Mouse (Mus musculus): ENCODE data around the gene Rars.
"Not testable (repeated sequence)": the region's sequence is repeated elsewhere in the genome, so short reads cannot be mapped to it uniquely, and the experiment has no call there.

The Rars gene

DNA sequence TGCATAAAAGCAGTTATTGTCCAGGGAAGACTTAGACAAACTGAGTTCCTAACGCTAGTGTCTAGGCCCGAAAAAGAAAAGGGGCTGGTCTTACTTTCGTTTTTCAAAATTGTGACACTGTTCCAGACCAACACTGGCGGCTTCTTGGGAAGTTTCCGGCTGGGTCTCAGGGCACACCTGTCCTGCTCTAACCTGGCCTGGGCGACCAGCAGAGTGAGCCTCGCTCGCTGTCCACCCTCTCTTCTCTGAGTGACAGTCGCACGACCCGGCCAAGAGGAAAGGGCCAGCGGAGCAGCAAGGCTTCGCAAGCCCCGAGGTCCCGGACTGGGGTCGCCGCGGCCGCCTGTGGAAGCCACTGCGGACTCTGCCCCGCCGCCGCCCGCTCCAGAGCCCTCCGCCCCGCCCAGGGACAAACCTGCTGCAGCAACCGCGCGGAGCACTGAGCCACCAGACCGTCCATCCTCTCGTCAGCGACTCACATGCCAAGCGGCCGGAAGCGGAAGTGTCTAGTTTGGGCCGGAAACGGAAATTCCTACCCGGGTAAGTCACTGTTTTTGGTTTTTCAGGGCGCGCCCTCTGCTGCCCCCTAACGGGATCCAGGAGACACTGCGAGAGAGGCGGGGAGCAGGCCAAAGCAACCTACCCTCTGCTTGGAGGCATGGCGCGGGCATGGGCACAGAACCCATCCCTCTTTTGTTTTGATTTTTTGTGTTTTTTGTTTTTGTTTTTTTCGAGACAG lies at the start of gene Rars:
Gene Rars (minus strand): TSS at position 485 of the 739 bp plus-strand sequence.
- DNase-seq (ENCODE audit: low spot score), result peak; percentile 83

DNA sequence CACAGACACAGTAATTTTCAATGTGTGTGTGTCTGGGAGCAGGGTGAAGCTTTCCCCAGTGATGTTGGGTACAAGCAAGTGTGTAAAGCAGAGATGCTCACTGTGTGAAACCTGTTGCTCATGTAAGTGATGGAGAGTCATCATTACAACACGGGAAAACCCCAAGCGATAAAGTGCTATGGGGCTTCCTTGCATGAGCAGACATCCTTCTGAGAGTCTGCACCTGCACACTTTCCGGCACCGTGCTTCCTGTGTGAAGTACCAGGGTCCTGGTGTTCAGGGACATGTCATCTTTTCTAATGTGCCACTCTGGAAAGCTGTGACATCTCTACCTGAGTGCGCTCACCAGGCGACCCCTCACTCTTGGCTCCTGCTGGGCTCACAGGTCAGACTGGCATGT lies 48.5 kb upstream of the Rars start:
- DNase-seq (ENCODE audit: low spot score), result no peak

DNA sequence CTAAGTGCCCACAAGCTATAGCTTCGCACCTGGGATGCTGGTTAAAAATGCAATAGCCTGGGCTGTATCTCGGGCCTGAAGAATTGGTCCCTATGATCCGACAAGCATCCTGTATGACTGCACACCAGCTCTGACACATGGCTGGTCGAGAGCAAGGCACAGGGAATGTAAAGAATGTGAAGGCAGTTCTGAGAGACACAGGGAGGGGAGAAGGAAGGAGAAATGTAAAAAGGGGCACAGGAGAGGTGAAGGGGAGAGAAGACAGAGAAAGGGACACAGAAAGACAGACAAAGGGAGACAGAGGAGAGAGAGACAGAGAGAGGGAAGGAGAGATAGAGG lies 44.2 kb upstream of the Rars start:
- DNase-seq (ENCODE audit: low spot score), result no peak

DNA sequence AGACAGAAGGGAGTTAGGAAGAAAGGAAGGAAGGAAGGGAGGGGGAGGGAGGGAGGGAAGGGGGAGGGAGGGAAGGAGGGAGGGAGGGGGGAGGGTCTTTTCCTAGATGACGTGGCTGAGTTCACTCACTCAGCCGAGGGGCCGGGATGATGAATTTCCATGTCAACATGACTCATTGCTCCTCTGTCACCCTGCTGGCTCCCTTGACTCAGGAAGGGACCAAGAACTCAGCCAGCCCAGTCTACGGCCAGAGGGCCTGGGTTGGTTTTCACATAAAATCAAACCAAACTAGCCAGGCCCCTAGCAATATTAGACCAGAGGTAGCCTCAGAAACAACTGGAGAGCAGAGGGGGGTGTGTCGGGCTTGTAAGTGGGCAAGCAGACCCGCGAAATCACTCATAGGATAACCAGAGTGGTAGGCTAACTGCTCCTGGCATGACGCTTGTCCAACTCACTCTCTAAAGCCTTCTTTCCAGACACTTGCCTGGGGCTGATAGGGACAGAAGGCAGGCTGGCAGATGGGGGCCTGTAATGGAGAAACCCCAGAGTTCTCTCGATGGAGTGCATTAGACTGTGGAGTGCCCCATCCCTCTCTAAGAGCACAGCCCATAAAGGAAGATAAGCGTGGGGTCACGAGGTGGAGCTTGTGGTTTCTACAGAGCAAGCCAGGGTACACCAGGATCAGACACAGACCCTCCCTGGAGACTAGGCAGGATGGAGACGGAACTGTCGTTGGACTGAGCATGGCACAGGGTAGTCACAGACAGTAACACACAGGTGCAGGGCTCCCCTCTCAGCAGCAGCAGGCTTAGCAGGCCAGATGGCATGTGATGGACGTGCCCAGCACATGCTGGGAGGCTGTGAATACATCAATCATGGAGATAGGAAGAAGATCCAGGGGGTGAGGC lies 43.6 kb upstream of the Rars start:
- DNase-seq (ENCODE audit: low spot score), result no peak

DNA sequence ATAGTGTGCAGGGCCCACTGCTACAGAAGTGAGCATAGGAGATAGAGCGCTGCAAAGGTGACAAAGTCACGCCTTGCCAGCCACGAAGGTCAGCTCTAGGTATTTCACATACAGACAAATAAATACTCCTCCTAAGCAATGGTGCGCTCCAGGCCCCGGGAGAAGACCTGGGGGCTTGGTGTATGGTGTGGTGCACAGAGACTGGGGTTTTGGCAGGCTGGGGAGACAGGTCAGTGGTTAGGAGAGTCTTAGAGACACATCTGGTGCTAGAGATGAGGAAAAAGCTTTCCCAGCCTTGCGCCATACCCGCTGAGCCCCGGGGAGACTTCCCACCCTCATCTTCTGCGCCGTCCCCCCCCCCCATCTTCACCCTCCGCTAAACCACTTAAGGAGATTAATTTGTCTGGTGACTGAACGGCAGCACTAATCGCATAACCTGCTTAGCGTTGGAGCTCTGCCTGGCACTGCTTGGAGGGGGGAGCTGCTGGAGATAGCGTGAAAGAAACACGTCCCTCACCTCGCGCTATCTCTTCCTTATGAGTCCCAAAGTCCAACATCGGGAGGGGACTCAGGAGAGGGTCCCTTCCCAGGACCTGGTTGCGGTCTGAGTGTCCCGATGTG lies 39.4 kb upstream of the Rars start:
- no peak for DNase-seq (ENCODE audit: low spot score)

DNA sequence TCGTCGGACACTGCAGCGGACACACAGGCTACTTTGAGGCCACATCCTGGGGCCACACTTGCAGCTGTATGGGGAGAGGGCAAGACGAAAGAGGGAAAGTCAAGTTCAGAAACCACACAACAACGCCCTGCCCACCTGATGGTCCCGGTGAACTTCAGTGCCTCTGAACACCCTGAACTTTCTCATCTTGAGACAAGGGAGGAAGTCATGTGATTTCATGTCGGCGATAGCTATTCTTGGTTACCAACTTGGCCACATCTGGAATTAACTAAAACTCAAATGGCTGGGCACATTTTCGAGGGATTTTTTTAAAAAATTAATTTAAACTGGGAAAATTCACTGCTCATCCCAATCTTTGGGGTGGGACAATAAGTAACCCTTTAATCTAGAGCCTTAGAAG lies 36.7 kb upstream of the Rars start:
- no peak for DNase-seq (ENCODE audit: low spot score)

DNA sequence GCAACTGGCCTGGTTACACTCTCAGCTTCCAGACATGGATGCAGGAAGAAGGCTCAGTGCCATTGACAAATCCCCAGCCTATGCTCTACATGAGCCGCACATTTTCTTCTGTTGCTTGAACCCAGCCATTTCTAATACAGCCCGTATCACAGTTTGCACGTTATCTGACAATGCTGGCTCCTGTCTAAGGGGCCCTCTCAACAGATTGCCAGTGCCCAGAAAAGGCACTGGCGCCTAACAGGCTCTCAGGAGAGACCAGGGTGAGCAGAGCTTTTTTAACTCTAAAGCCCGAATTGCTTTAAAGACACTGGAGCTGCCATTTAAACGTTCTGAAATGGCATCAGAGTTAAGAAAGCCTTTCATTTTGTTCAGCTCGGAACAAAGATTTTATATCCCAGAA lies 31.8 kb upstream of the Rars start:
- no peak for DNase-seq (ENCODE audit: low spot score)

DNA sequence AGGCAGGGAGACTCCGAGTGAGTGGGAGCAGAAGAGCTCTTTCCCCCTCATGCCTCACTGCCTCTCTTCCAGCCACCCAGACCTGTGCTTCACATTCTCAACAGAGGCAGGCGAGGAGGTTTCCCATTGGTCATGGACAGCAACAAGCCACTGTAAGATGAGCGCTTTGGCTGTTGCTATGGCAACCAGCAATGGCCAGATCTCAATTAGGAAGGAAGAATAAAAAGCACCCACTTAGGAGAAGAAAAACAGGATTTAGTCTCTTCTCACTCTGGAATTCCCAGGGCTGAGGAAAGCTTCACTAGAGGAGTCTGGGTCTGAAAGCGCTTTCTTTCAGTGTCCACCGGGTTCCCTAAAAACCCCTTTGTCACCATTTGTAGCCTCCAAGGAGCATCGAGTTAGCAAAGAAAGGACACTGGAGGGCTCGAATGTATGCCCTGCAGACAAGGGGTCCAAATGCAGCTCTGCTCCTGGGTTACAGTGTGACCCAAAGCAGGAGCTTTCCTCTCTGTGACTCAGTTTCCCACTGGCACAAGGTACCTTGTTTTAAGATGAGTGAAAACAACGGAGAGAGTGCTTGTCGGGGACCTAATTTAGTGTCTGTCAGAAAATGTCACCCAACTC lies 30.8 kb upstream of the Rars start:
- peak; percentile 75 for DNase-seq (ENCODE audit: low spot score)

DNA sequence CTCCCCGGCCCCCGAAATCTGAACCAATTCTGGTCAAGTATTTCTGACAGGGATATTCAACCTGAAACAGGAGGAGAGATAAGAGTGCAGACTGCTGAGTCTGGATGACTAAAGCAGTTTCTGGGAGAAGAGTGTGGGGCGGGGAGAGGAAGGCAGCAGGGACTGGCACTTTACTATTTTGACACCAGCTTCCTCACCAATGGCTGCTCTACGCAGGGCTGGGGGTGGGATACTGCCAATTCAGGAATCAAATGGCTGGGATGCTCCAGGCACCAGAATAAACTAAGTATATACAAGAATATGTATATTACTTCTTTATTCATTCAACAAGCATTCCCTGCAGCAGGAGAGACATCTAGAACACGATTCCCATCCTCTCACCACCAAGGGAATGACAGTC lies 29.3 kb upstream of the Rars start:
- DNase-seq (ENCODE audit: low spot score), result no peak

DNA sequence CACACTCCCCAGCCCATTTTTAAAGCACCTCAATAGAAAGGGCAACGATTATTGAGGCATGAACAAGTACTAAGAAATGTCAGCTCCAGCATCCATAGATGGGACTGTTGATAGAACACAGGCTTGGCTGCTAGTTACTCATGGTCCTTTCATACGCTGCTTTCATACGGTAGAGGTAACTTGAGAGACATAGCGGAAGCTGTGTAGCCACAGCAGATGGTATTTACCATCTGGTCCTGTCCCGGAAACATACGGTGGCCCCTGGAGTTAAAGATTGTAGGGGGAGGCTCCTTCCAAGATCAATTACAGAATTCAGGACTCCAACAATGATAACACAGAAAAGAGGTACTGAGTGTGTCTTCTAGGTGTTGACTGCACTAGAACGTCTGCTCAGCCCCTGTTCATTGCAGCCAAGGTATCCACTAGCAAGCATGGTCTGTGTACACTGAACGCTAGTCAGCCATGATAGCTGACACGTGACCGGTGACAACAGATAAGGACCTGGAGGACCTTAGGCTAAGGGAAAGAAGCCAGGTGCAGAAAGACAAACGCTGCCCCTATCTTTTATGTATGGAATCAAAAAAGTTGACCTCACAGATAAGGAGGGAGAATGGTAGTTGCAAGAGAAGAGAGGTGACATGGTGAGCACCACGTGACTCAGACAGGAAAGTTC lies 23.2 kb upstream of the Rars start:
- DNase-seq (ENCODE audit: low spot score), result no peak

DNA sequence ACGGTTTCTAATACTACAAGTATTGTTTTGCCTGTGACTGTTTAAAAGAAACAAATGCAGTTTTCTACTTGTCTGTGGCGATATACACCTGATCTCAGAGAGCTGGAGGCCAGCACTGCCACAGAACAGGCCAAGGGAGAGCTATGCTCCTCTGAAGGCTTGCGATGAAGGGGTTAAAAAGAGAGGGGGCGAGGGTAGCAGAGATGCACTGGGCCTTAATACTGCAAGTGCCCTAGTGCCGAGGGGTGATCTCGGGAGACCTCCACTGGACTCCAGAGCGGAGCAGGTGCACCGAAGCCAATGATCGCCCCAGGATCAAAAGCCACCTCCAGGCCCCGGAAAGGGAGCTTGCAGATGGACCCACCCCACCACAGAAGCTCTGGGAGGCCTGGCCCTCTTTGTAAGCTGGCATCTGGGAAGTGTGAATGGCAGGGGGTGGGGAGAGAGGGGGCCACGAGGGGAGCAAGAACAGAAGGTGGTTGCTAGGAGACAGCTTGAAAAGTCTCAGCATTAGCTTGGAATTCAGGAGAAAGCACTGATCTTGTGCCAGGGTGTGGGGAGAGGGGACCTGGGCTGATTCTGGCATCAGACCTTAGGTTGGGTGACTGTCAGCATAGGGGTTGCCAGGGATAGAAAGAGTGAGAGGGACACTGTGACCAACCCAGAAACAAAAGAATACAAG lies 22.2 kb upstream of the Rars start:
- peak; percentile 44 for DNase-seq (ENCODE audit: low spot score)

DNA sequence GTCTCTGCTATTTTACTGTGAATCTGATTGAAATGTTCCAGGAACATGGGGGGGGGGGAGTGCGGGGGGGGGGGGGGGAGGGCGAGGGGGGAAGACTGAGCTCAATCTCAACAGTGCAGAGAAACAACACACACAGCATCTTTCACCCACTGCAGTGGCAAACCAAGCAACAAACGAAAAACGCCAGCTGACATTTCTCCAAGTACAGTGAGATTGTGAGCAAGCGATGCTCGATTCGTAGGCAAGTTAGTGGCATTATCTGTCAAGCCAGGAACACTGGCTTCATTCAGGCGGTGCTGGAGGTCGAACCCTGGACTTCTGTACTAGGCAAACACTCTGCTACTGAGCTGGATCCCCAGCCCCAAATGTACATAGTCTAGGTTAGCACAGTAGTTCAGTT lies 21.3 kb upstream of the Rars start:
- no peak for DNase-seq (ENCODE audit: low spot score)

DNA sequence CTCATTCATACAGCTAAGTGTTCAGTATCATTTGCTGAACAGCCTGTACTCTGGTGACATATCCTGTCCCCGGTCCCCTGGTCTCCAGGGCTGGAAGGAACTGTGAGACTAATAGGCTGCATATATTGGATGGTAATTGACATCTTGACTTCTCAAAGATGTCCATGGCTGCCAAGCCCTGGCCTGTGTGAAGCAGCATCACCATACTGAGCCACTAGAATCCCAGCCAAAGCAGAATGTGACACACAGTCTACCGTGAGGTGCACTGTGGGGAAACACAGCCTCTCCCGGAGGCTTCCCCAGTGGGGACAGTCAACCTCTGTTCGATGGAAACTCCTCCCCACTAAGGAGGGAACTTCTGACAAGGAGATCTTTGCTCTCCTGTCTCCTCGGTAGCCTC lies 20.6 kb upstream of the Rars start:
- DNase-seq (ENCODE audit: low spot score), result no peak

DNA sequence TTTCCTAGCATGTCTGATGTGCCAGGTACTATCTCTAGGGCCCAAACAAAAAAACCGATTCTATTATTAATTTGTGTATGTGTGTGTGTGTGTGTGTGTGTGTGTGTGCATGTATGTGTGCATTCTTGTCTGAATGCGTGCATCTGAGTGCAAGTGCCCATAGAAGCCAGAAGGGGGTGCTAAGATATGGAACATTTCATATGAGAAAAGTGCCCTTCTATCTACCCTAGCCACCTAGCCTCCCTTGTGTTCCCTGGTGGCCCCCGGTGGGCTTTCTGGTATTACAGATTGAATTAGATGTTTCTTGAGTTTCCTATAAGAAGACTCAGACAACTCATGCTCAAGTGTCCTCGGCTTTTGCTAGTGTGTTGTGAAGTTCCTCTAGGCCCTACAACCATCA lies 19.3 kb upstream of the Rars start:
- no peak for DNase-seq (ENCODE audit: low spot score)

DNA sequence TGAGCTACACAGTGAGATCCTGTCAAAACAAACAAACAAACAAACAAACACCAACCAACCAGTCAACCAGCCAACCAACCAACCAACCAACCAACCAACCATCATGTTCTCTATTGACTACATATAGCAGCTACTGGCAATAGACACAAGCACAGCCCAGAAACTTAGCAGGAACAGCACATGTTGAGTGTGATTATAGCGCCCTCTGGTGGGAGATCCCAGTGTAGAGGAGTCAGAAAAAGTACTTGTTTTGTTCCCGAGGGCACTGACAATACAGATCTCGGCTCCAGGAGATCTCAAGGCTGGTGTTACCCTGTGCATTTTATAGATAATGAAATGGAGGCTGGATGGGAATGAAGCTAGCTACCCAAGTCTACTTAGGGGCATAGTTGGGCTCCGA lies 18.4 kb upstream of the Rars start:
- DNase-seq (ENCODE audit: low spot score), result no peak

DNA sequence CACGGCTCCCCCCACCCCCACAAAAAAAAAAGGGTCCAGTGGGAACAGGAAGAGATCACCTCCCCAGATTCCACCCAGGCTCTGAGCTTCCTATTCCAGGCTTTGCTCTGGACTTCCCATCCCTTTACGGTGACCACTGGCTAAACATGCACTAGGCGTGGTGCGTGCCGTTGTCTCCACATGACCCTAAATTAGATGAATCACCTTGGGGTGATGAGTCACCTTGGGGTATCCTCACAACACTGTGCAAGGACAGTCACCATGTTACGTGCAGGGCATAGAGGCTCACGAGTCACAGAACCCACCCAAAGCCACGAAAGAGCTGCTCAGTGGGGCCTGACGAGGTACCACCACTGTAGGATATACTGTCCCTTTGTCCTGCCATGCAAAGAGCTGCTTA lies 10.0 kb upstream of the Rars start:
- no peak for DNase-seq (ENCODE audit: low spot score)

DNA sequence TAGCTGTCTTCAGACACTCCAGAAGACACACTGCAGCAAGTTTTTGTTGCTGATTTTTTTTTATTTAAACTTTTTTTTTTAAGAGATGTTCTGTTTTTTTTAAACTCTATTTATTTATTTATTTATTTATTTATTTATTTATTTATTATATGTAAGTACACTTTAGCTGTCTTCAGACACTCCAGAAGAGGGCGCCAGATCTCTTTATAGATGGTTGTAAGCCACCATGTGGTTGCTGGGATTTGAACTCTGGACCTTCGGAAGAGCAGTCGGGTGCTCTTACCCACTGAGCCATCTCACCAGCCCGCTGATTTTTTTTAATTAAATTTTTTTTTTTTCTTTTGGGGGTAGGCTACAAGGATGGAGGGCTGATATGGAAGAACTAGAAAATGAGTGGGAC lies 8.3 kb upstream of the Rars start:
- DNase-seq (ENCODE audit: low spot score), result not testable (repeated sequence)

DNA sequence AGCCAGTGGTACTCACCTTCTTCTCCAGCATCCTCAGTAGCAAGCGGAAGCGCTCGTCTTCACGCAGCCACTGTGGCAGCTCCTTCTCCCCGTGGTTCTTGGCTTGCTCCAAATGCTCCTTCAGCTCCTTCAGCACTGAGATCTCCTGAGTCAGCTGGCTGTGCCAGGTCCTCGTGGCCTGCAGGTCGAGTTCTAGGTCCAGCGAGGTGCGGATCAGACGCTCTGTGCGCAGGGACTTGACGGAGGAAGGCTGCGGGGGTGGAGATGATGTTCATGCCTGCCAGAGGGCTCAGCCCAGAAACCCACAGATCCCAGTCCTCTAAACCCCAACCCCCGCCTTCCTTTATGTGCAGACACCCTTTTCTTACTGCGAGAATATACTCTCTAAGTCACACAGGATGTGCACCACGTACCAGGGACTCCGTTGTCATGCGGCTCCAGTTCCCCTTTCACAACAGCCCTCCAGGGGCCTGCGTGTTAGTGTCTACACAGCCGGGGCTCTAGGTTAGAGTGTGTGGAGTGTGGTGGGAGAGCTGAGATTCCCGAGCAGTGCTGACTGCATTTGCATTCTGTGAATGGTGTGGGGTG lies 7.5 kb upstream of the Rars start:
- DNase-seq (ENCODE audit: low spot score), result no peak

DNA sequence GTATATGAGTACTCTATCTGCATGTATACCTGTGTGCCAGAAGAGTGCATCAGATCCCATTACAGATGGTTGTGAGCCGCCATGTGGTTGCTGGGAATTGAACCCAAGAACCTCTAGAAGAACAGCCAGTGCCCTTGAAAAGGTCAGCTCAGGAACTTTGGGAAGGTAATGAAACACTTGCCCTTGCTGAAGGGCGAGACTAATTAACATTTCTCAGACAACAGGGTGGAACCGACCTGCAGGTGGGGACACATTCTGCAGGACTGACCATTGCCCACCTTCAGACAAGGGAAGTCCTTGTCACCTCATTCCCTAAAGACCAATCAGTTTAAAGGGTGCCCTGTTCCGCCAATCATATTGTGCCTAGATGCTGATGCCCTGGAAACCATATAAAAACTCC lies 6.5 kb upstream of the Rars start:
- not testable (repeated sequence) for DNase-seq (ENCODE audit: low spot score)

DNA sequence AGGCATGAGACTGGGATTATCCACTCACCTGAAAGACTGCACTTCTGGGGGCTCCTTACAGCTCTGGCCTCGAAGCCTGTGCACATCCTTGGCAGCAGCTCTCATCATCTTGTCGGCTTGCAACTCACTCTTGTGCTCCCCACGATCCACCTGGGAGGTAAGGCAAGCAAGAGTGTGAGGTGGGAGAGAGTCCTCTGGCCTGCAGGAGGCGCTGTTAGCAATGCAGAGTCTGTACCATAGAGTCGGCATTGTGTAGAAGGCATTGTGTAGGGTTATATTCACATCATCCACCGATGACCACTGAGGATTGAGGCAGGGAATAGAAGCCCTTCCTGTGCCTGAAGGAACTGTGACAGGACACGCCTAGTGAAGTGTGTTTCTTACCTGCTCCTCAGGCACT lies 6.0 kb upstream of the Rars start:
- no peak for DNase-seq (ENCODE audit: low spot score)

All from left cerebral cortex, adult 11 months (tissue).